Mouse (Mus musculus): ENCODE measurements around the gene Gm17571. TPM values are rescaled to one million over a fixed set of nuclear protein-coding genes. Genes with fewer than 3 reads are reported as not detected.

The Gm17571 gene
- total and polyA plus RNA-seq, 3 experiments = not detected

GRCm38 (mm10) chr9:13459371-13459770, 12.8 kb upstream of the Gm17571 start:
- no peak overlapping the region for H3K9ac ChIP-seq (ENCODE audit: control insufficient read depth, low read depth, low read length, poor library complexity, severe bottlenecking)
- no peaks in the 10 kb centered on the region for H3K36me3 ChIP-seq (ENCODE audit: control insufficient read depth in 1 of 2, insufficient read depth in 2 of 2, low read length in 2 of 2)
- no peaks in the 10 kb centered on the region for H3K9me3 ChIP-seq (replicated peaks; ENCODE audit: insufficient read depth, low read length)
- no peaks in the 10 kb centered on the region for H3K79me2 ChIP-seq (ENCODE audit: control insufficient read depth, insufficient read depth, low read length, poor library complexity)
- H3K27me3 ChIP-seq (ENCODE audit: control insufficient read depth in 1 of 2, insufficient read depth in 2 of 2, low read length in 2 of 2) = no peaks in the 10 kb centered on the region; a peak in 1 of 4 replicates
- DNase-seq (ENCODE audit: low read depth, low spot score) = no peak
- no peak overlapping the region for H3K27ac ChIP-seq (ENCODE audit: control insufficient read depth, low read depth, low read length)
- no peak for TF ChIP-seq MYB (IDR thresholded peaks at IDR 0.05; ENCODE audit: low read depth, low read length)
- no peak for TF ChIP-seq RCOR1 (IDR thresholded peaks at IDR 0.05; ENCODE audit: low read depth, low read length)
- TF ChIP-seq HCFC1 (IDR thresholded peaks at IDR 0.05; ENCODE audit: low read depth, low read length) = no peak
- TF ChIP-seq MEF2A (IDR thresholded peaks at IDR 0.05; ENCODE audit: extremely low read depth, insufficient replicate concordance, low read depth, low read length, poor library complexity, severe bottlenecking) = no peak
- TF ChIP-seq E2F4 (IDR thresholded peaks at IDR 0.05; ENCODE audit: borderline replicate concordance, low read depth, low read length) = no peak
- no peak for TF ChIP-seq ZC3H11A (IDR thresholded peaks at IDR 0.05; ENCODE audit: low read depth, low read length)
- no peak for TF ChIP-seq ELF1 (IDR thresholded peaks at IDR 0.05; ENCODE audit: low read depth, low read length)
- no peak for TF ChIP-seq EP300 (IDR thresholded peaks at IDR 0.05; ENCODE audit: low read depth in 1 of 2, low read length in 2 of 2)
- no peak for TF ChIP-seq TCF12 (IDR thresholded peaks at IDR 0.05; ENCODE audit: low read depth, low read length)
- no peak for TF ChIP-seq USF1 (IDR thresholded peaks at IDR 0.05; ENCODE audit: low read depth, low read length)
- TF ChIP-seq POLR2AphosphoS2 (IDR thresholded peaks at IDR 0.05; ENCODE audit: low read length) = no peak
- no peak for TF ChIP-seq SIN3A (IDR thresholded peaks at IDR 0.05; ENCODE audit: low read length)
- H3K4me3 ChIP-seq (ENCODE audit: control insufficient read depth in 1 of 2, insufficient read depth in 1 of 2, low read depth in 2 of 2, low read length in 2 of 2) = no peak overlapping the region
- H3K4me1 ChIP-seq (ENCODE audit: control insufficient read depth in 1 of 2, insufficient read depth in 2 of 2, low read length in 2 of 2) = no peaks in the 10 kb centered on the region

GRCm38 (mm10) chr9:13457774-13458173, 11.2 kb upstream of the Gm17571 start:
- Histone ChIP-seq H3K4me3 (ENCODE audit: control insufficient read depth in 1 of 2, insufficient read depth in 1 of 2, low read depth in 2 of 2, low read length in 2 of 2) (no peak overlapping the region), H3K79me2 (ENCODE audit: control insufficient read depth, insufficient read depth, low read length, poor library complexity) (no peaks in the 10 kb centered on the region), H3K4me1 (ENCODE audit: control insufficient read depth in 1 of 2, insufficient read depth in 2 of 2, low read length in 2 of 2) (no peaks in the 10 kb centered on the region), H3K36me3 (ENCODE audit: control insufficient read depth in 1 of 2, insufficient read depth in 2 of 2, low read length in 2 of 2) (no peaks in the 10 kb centered on the region), H3K27me3 (ENCODE audit: control insufficient read depth in 1 of 2, insufficient read depth in 2 of 2, low read length in 2 of 2) (no peaks in the 10 kb centered on the region; a peak in 1 of 4 replicates), H3K9me3 (replicated peaks; ENCODE audit: insufficient read depth, low read length) (no peaks in the 10 kb centered on the region), H3K27ac (ENCODE audit: control insufficient read depth, low read depth, low read length) (no peak overlapping the region), H3K9ac (ENCODE audit: control insufficient read depth, low read depth, low read length, poor library complexity, severe bottlenecking) (no peak overlapping the region)
- no peak for TF ChIP-seq JUND (IDR thresholded peaks at IDR 0.05; ENCODE audit: low read depth, low read length)
- no peak for TF ChIP-seq MYB (IDR thresholded peaks at IDR 0.05; ENCODE audit: low read depth, low read length)
- TF ChIP-seq BHLHE40 (IDR thresholded peaks at IDR 0.05; ENCODE audit: borderline replicate concordance, low read depth, low read length) = no peak
- no peak for TF ChIP-seq SMC3 (IDR thresholded peaks at IDR 0.05; ENCODE audit: low read depth, low read length)
- DNase-seq (ENCODE audit: low read depth, low spot score) = no peak

GRCm38 (mm10) chr9:13455231-13455630, 8.7 kb upstream of the Gm17571 start:
- H3K4me3 ChIP-seq (ENCODE audit: control insufficient read depth in 1 of 2, insufficient read depth in 1 of 2, low read depth in 2 of 2, low read length in 2 of 2) = no peak overlapping the region
- no peaks in the 10 kb centered on the region; a peak in 1 of 4 replicates for H3K27me3 ChIP-seq (ENCODE audit: control insufficient read depth in 1 of 2, insufficient read depth in 2 of 2, low read length in 2 of 2)
- H3K9ac ChIP-seq (ENCODE audit: control insufficient read depth, low read depth, low read length, poor library complexity, severe bottlenecking) = no peak overlapping the region
- no peak overlapping the region for H3K27ac ChIP-seq (ENCODE audit: control insufficient read depth, low read depth, low read length)
- no peaks in the 10 kb centered on the region for H3K4me1 ChIP-seq (ENCODE audit: control insufficient read depth in 1 of 2, insufficient read depth in 2 of 2, low read length in 2 of 2)
- no peaks in the 10 kb centered on the region for H3K36me3 ChIP-seq (ENCODE audit: control insufficient read depth in 1 of 2, insufficient read depth in 2 of 2, low read length in 2 of 2)
- no peaks in the 10 kb centered on the region for H3K9me3 ChIP-seq (replicated peaks; ENCODE audit: insufficient read depth, low read length)
- no peaks in the 10 kb centered on the region for H3K79me2 ChIP-seq (ENCODE audit: control insufficient read depth, insufficient read depth, low read length, poor library complexity)
- no peak for TF ChIP-seq JUND (IDR thresholded peaks at IDR 0.05; ENCODE audit: low read depth, low read length)
- no peak for TF ChIP-seq ZC3H11A (IDR thresholded peaks at IDR 0.05; ENCODE audit: low read depth, low read length)
- TF ChIP-seq RAD21 (IDR thresholded peaks at IDR 0.05; ENCODE audit: low read depth, low read length) = no peak
- DNase-seq (ENCODE audit: low read depth, low spot score) = no peak

Measured in MEL (cell line).